Mouse (Mus musculus) c-Kit-negative CD71-positive TER-119-positive erythroid progenitor cells, embryonic 14.5 days (primary cell): ENCODE results near the gene Mcrip2.

Experiments used
- DNase-seq: peaks from one replicate; pipeline ENCODE4 v3.0.0-alpha.2; 2013; ENCODE audit warnings: low read depth, low spot score

The Mcrip2 gene

GRCm38 (mm10) chr17:25835301-25835700 lies 33.3 kb downstream of the Mcrip2 start:
- no peak for DNase-seq

DNA sequence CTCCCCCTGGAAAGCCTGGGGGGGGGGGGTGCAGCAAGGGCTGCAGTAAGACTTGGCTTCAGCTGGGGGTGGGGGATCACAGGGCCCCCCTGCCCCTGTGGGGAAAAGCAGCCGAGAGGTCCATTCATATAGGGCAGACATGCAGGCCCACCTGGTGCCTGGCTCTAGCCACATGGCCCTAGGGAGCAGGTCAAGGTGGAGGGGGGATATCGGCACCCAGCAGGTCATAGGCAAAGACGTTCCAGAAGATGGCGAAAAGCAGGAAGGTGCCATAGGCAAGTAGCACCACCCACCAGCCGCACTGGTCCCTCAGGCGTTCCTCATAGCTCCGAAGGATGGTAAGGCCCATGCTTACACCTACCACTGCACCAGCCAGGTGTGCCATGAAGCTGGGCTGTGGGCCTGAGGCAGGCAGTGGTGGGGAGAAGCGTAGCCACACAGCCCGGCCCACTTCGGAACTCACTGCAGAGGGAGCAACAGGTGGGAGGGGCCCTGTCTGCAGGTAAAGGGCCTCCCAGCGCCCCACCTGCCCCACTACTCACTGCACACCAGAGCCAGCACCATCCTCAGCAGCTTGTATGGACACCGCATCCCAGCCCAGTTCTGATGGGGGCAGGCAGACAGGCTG lies 33.9 kb downstream of the Mcrip2 start:
- DNase-seq, result no peak

DNA sequence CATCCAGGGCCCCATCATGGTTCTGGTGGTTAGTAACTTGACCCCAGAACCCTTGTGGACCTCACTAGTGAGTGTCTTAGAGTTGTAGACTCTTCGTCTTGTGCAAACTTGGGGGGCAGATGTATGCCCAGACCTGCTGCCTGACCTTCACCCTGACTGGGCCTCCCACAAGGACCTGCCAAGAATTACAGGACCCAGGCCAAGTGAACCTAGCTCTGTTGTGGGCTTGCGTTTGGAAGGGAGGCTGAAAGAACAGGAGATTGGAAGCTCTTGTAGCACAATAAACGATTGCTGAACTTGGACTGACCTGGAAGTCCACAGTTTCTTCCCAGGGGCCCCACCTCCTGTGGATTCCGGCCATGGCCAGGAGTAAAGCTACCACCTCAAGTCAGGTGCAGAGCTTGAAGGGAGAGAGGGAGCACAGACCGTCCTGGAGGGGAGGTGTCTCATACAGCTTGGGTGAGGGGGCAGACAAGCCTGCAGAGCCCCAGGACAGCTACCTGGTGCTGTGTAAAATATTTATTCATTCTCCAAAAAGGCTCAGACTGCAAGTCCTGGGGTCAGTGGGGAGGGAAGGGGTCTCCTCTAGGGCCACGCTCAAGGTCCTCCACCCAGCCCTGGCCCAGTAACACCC lies 34.5 kb downstream of the Mcrip2 start:
- no peak for DNase-seq

DNA sequence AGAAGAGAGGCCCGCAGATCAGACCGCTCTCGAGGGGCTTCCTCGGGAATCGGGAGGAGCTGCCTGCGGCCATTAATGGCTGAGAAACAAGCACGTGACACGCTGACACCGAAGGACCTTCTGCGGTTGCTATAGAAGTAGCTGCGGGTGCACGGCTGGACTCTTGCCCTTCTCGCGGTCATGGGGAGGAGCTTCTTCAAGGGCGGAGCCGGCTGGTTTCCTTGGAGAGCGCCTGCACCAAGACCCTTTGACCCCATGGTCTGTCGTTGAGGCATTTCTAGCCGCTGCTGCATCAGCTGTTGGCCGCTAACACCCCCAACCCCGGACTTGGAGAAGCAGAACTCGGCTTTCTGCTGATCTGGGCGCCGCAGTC lies 35.3 kb downstream of the Mcrip2 start, which contains the start of gene Stub1:
Stub1 (minus strand) TSS at position 114 of the 373 bp plus-strand sequence.
- peak; percentile 57 for DNase-seq

DNA sequence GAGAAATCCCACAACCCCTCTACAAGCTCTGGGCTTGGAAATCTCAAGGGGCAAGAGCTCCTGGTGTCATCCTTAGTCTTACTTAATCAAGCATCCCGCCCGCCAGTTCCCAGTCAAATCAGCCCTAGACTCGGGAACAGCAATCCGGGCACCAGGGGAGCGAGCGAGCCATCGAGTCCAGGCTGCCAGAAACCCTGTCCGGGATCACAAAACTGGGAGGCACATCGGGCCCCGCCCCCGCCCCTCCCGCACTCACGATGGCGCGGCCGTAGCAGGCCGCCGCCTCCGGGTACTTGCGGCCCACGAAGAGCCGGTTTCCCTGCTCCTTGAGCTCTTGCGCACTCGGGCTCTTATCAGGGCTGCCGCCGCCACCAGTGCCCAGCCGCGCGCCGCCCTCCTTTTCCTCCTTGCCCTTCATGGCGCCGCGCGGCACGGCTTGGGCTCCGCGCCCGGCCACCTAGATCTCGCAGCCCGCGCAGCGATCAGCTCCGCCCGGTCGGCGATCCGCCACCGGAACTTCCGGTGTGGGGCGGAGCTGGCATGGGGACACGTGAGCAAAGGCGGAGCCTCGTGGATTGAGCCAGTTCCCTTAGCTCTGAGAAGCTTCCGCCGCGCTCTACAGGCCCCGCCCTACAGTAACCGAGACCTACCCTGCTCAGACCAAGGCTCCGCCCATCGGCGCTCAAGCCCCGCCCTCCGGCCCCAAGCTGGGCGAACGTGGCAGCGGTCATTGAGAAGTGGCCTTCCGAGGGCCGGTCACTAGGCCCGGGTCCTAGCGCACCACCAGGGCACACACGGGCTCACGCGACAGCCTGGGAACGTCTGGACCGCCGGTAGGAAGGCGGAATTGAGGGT lies 35.9 kb downstream of the Mcrip2 start:
- peak; percentile 98 for DNase-seq

- no peak for DNase-seq
Measured at GRCm38 (mm10) chr17:25831451-25832281, 36.9 kb downstream of the Mcrip2 start.

- no peak for DNase-seq
Measured at GRCm38 (mm10) chr17:25830806-25831431, 37.6 kb downstream of the Mcrip2 start.

DNA sequence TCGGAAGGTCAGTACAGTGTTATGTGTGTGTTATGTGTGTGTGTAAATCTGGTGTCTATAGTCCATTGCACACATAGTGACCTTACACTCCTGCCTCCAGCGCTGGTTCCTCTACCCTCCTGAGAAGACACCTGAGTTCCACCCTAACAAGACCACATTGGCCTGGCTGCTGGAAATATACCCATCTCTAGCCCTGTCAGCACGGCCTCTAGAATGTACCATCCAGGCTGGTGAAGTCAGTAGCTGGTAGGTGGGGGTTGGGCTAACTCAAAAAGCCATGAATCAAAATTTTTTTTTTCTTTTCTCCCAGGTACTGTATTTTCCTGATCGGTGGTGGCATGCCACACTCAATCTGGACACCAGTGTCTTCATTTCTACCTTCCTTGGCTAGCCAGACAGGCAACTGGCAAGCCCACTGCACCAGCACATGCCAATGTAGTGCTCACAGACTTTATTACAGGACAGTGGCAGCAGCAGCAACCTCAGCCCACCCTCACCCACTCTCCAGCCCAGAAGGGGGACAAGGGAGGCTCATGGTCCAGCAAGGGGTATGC lies 38.3 kb downstream of the Mcrip2 start:
- DNase-seq, result no peak

DNA sequence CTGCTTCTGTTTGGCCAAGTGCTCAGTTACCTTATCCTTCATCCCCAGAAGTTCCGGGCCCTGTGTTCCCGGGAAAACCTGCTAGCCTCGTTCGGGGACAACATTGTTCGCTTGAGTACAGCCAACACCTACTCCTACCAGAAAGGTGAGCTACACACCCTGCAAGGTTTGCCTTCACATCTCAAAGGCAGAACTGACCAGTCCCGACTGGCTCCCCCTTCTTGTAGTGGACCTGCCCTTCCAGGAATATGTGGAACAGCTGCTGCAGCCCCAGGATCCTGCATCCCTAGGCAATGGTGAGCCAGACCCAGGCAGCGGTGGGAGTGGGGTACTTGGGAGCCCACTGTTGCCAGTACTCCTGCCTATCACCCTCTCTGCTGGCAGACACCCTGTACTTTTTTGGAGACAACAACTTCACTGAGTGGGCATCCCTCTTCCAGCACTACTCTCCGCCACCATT lies 39.0 kb downstream of the Mcrip2 start:
- DNase-seq, result no peak

DNA sequence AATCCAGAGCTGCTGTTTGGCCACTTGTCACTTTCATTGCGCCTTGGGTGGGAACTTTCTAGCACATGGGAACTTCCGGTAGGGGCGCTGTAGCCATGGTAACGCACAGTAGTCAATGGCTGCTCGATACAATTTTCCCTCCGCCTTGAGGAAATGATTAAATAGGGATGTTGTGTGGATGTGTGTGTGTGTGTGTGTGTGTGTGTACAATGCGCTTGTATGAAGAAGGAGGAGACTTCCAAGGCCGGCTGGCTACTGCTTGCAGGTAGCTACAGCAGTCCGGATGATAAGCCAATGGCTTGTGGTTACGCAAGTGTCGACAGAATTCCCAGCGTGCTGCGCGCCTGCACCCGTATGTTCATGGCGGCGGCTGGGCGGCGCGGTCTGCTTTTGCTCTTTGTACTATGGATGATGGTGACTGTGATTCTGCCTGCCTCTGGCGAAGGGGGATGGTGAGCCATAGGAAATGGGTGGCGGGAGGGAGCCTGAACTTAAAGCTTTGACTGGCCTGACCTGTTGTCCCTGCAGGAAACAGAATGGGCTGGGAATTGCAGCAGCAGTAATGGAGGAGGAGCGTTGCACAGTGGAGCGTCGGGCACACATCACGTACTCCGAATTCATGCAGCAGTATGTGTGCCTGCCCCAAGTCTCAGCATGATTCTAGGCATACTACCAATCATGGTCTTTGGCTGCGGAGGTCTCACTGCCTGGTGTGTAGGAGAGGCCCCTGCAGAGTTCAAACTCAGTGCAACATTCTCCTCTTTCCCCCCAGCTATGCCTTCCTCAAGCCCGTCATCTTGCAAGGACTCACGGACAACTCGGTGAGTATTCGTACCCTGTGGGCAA lies 39.6 kb downstream of the Mcrip2 start, which contains the start of gene Jmjd8:
Jmjd8 (plus strand) TSS at position 156 of the 846 bp plus-strand sequence.
- peak; percentile 48 for DNase-seq

DNA sequence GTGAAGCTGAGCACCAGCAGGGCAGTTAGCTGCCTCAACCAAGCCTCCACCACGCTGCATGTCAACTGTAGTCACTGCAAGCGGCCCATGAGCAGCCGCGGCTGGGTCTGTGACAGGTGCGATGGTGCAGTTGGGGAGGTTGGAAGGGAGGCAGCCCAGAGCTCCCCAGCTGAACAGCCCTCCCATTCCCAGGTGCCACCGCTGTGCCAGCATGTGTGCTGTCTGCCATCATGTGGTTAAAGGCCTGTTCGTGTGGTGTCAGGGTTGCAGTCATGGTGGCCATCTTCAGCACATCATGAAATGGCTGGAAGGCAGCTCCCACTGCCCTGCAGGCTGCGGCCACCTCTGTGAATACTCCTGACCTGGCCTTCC lies 40.4 kb downstream of the Mcrip2 start:
- DNase-seq, result no peak

DNA sequence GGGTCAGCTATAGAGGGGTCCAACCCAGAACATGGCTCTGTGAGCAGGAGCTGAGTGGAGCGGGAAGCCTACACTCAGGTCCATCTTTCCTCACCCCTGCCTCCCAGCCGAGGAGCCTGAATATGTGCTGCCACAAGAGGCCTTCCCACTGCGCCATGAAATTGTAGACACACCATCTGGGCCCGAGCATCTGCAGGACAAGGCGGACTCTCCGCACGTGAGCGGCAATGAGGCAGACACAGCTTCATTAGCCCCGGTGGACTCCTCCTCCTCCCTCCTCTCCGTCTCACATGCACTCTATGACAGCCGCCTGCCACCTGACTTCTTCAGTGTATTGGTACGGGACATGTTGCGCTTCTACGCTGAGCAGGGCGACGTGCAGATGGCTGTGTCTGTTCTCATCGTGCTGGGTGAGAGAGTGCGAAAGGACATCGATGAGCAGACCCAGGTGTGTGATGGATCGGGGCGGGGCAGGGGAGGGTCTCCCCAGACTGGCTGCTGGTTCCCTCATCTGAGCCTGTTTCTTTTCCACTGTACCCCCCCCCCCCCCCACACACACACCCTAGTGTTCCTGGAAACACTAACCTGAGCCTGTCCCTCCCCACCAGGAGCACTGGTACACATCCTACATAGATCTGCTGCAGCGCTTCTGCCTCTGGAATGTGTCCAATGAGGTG lies 40.9 kb downstream of the Mcrip2 start:
- DNase-seq, result no peak

DNA sequence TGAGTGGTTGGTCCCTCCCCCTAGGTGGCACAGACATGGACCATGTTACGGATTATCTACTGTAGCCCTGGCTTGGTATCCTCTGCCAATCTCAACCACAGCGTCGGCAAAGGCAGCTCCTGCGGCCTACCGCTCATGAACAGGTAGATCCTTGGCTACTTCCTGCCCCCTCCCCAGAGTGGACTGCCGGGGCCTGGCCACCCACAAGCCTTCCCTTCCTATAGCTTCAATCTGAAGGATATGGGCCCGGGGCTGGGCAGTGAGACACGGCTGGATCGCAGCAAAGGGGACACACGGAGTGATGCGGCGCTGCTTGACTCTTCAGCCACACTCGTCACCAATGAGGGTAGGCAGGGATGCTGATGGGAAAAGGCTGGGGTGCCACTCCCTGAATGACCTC lies 41.6 kb downstream of the Mcrip2 start:
- DNase-seq, result no peak

DNA sequence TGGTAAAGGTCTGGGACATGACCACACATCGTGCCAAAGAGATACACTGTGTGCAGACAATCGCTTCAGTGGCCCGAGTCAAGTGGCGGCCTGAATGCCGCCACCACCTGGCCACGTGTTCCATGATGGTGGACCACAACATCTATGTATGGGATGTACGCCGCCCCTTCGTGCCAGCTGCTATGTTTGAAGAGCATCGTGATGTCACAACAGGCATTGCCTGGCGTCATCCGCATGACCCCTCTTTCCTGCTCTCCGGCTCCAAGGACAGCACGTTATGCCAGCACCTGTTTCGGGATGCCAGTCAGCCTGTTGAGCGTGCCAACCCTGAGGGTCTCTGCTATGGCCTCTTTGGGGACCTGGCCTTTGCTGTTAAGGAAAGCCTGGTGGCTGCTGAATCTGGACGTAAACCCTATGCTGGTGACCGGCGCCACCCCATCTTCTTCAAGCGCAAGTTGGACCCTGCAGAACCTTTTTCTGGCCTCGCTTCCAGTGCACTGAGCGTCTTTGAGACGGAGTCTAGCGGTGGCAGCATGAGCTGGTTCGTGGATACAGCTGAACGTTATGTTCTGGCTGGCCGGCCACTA lies 42.5 kb downstream of the Mcrip2 start:
- no peak for DNase-seq

DNA sequence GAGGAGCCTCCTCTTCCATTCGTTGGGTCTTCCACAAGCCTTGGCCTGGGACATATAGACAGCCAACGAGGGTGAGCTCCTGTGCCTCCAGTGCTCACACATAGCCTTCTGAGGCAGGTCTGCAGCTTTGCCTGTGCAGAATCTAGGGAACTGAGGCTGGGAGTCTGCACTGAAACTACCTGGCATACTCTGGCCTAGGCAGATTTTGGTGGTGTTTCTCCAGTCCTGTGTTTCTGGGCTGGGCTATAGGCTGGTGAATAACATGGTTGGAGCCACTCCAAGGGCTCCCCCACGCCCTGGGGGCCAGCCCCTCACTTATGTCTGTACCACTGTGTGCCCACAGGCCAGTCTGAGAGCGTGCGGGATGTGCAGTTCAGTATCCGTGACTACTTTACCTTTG lies 43.3 kb downstream of the Mcrip2 start:
- DNase-seq, result no peak

DNA sequence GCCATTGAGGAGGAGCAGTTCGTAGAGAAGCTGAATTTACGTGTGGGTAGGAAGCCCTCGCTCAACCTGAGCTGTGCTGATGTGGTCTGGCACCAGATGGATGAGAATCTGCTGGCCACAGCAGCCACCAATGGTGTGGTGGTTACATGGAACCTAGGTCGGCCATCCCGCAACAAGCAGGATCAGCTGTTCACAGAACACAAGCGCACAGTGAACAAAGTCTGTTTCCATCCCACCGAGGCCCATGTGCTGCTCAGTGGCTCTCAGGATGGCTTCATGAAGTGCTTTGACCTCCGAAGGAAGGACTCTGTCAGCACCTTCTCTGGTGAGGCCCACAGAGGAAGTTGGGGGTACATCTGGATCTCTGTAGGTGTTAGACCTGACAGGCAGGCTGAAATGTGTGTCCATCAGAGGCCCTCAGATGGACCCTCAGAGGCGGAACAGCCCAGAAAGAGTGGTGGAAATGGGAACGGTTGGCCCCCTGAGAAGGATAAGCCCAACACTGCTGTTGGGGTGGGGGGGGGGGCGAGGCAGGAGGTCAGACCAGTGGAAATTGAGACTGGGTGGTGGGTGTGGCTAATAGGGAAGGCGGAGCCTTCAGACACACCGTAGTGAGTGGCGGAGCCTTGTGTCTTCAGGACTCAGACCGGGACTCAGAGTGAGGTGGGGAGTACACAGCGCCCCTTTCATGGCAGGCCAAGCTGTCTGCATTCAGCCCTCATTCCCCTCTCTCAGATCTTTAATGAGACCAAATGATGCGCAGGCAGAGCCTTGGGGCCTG lies 44.0 kb downstream of the Mcrip2 start:
- DNase-seq, result no peak

DNA sequence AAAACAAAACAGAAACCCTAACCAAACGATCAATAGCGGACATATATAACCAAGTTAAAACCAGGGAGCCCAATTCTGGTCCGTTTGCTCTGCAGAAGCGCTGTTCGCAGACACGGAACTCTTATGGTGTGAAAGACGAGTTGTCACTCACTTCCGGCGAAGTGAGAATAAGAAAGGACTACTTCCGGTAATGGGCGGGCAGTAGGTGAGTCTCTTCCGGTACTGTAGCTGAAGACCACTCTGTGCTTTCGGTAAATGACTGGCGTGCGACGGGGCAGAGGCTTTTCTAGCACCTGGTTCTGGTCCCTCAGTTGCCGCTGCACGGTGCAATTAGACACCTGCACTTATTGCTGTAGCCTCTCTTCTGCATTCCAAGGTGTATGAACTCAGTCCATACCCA lies 45.1 kb downstream of the Mcrip2 start, which contains the start of gene Wdr24:
Wdr24 (plus strand) TSS at position 176 of the 400 bp plus-strand sequence.
- peak; percentile 78 for DNase-seq
